Mouse (Mus musculus): ENCODE results near the gene Clec2d.
"Not testable (repeated sequence)": the region's sequence is repeated elsewhere in the genome, so short reads cannot be mapped to it uniquely, and the experiment has no call there.

The Clec2d gene

GRCm38 (mm10) chr6:129180403-129181169 is at the start of gene Clec2d:
Clec2d (plus strand) TSS chr6:129180615.
- peak; percentile 95 for DNase-seq (ENCODE audit: low read depth, low spot score)

- DNase-seq (ENCODE audit: low read depth, low spot score), result no peak
These were observed 47.6 kb upstream of the Clec2d start for GRCm38 (mm10) chr6:129132604-129133341.

GRCm38 (mm10) chr6:129146812-129147211 is 33.6 kb upstream of the Clec2d start:
- no peak for DNase-seq (ENCODE audit: low read depth, low spot score)

- no peak for DNase-seq (ENCODE audit: low read depth, low spot score)
These were observed 20.3 kb upstream of the Clec2d start for GRCm38 (mm10) chr6:129160103-129160502.

DNA sequence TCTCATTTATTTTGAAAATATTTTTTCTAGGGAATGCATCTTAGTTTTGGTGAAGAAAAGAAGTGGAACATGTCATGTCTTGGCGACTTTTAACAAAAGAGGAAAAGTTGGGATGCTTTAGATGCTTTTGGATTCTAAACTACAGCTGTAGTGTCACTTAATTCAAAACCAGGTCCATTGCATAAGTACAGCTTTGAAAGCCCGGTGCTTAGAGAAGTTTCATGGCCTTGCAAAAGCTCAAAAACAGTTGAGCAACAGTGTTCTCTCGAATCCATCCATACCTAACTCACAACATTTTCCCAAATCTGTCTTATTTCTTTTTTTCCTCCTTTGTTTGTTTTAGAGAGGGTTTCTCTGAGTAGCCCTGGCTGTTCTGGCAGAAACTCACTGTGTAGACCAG is 19.3 kb upstream of the Clec2d start:
- no peak for DNase-seq (ENCODE audit: low read depth, low spot score)

DNA sequence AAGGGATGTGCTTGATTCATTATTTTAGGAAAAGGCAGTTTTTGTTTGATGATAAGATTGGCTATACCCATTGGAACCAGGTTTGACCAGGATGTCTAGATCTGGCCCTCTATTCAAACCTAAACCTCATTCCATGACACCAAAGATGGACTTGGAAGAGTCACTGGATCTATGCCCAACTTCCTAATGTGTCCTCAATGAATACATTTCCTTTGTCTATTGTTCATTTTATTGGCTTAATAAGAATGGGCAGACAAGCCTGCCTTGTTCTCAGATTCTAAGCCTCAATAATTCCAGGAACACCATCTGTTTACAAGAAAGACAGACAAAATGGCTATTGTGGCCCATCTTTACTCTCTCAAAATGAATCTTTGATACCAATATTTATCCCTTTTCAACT is 18.5 kb upstream of the Clec2d start:
- DNase-seq (ENCODE audit: low read depth, low spot score), result no peak

DNA sequence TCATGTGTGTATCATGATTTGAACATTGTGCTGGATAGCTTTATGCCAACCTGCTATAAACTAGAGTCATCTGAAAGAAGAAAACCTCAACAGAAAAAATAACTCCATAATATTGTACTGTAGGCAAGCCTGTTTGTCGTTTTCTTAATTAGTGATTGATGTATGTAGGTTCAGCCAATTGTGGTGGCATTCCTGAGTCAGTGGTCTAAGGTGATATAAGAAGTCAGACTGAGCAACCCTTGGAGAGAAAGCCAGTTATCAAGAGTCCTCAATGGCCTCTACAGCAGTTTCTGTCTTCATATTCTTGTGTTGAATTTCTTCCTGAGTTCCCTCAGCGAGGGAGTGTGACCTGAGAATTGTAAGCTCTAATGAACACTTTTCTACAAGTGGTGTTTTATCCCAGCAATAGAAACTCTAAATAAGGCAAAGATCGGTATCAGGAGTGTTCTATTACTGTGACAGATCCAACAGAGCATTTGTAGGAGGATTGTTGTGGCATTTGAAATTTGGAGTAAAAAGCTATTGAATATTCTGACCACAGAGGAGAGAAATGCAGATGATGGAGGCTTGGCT is 17.7 kb upstream of the Clec2d start:
- no peak for DNase-seq (ENCODE audit: low read depth, low spot score)

DNA sequence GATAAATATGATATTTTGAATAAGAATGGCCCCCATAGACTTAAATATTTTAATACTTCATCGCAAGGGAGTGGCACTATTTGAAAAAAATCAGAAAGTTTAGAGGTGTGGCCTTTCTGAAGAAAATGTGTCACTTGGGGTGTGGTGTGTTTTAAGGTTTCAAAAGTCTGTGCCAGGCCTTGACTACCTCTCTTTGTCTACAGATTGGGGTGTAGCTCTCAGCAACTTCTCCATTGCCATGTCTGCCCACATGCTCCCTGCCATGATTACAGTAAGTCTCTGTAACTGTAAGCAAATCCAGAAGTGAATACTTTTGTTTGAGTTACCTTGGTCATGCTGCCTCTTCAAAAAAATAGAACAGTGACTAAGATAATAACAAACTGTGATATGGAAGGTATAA is 16.8 kb upstream of the Clec2d start:
- no peak for DNase-seq (ENCODE audit: low read depth, low spot score)

- DNase-seq (ENCODE audit: low read depth, low spot score), result no peak
These were observed 9.5 kb upstream of the Clec2d start for GRCm38 (mm10) chr6:129170925-129171324.

DNA sequence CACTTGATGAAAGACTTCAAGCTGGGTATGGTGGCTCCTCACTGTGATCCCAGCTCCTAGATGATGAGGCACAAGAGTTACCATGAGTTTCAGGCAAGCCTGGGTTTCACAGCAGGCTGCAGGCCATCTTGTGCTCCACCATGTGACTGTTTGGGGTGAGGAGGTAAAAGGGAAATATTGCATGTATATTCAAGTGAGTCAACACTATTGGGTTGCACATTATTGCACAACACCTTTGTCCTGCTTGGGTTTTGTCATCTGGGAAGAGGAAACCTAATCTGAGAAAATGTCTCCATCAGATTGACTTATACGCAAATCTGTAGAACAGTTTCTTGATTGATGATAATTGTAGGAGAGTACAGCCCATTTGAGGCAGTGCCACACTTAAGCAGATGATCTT is 8.7 kb upstream of the Clec2d start:
- DNase-seq (ENCODE audit: low read depth, low spot score), result no peak

- DNase-seq (ENCODE audit: low read depth, low spot score), result no peak
These were observed 5.6 kb upstream of the Clec2d start for GRCm38 (mm10) chr6:129174836-129175235.

DNA sequence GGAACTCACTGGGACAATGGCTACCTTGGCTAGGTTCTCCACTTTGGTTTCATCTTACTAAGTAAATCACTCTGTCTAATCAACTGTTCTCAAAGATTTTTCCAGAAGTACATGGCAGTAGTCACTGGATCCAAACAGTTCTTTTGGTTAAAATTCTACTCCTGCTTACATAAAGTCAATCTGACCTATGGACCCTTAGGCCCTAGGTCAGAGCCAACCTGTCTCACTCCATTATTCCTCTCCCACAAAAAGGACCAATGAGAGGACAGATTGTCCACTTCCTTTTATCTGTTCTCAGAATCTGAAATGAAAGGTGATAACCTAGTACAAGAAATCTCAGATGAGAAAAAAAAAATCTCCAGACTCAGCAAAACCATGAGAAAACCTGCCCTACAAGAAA is 4.8 kb upstream of the Clec2d start:
- DNase-seq (ENCODE audit: low read depth, low spot score), result no peak

- DNase-seq (ENCODE audit: low read depth, low spot score), result no peak
These were observed 3.8 kb upstream of the Clec2d start for GRCm38 (mm10) chr6:129176621-129177020.

DNA sequence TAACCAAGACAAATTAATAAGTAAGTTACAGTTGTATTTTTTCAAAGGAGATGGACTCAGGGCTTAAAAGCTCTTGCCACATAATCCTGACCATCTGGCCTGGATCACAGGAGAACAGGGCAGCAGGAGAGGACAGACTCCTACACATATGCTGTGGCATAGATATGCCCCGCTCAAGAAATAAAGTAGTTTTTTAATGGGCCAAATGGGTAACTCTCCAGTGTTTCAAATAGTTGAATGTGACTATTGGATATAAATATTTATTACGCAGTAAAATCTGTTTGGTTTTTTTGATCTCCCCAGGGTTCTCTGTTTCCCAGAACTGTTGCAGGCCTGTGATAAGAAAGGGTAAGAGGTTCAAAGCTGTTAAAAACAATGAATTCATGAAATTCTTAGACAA is 1.1 kb upstream of the Clec2d start:
- DNase-seq (ENCODE audit: low read depth, low spot score), result no peak

DNA sequence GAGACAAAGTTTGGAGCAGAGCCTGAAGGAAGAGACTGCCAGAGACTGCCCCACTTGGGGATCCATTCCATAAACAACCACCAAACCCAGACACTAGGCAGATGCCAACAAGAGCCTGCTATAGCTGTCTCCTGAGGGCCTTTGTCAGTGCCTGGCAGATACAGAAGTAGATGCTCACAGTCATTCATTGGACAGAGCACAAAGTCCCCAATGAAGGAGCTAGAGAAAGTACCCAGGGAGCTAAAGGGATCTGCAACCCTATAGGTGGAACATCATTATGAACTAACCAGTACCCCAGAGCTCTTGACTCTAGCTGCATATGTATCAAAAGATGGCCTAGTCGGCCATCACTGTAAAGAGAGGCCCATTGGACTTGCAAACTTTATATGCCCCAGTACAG is 584 bp upstream of the Clec2d start:
- not testable (repeated sequence) for DNase-seq (ENCODE audit: low read depth, low spot score)

DNA sequence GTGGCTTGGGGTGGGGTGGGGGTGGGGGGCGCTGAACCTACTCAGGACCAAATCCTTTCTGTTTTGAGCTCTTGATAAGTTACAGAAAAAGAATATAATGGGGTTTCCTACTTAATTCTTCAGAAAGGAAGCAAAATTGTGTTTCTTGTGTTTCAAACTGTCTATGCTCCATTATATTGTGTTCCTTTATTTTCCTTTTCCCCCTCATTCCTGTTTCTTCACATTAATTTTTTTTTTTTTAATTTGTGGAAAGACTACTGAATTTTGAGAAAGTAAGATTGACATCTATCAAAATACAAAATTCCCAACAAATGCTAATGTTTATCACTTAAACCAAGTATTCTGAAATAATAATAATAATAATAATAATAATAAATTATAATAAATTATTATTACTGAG is 834 bp downstream of the Clec2d start:
- DNase-seq (ENCODE audit: low read depth, low spot score), result no peak

- DNase-seq (ENCODE audit: low read depth, low spot score), result peak; percentile 66
These were observed 1.3 kb downstream of the Clec2d start for GRCm38 (mm10) chr6:129181683-129182082.

- peak; percentile 41 for DNase-seq (ENCODE audit: low read depth, low spot score)
These were observed 2.1 kb downstream of the Clec2d start for GRCm38 (mm10) chr6:129182518-129182917.

- not testable (repeated sequence) for DNase-seq (ENCODE audit: low read depth, low spot score)
These were observed 3.6 kb downstream of the Clec2d start for GRCm38 (mm10) chr6:129184001-129184400.

- no peak for DNase-seq (ENCODE audit: low read depth, low spot score)
These were observed 4.4 kb downstream of the Clec2d start for GRCm38 (mm10) chr6:129184788-129185187.

- DNase-seq (ENCODE audit: low read depth, low spot score), result peak; percentile 71
These were observed 5.6 kb downstream of the Clec2d start for GRCm38 (mm10) chr6:129186022-129186421.

GRCm38 (mm10) chr6:129186457-129187199 is 6.2 kb downstream of the Clec2d start:
- DNase-seq (ENCODE audit: low read depth, low spot score), result no peak
